Comparison of ENCODE assay signal across 10 mouse cellular contexts in genomic region chr10:19167101-19167500, GRCm38 (mm10).
DNase-seq lines count a peak whose midpoint lies in the region; ATAC-seq lines count a peak whose summit lies in the region.
"Had no signal": no experiment of that assay in that cellular context is flagged by ENCODE, and none has a peak within 500 bp of the region (broad histone marks: within the 10 kb centered on the region; RNA-seq: fewer than 3 reads in every experiment).

No protein-coding gene starts in this region.

- H3K4me2 ChIP-seq in heart, embryonic 16.5 days (ENCODE audit: low read depth, low read length), result peak overlapping the region; percentile 49
- H3K4me2 ChIP-seq in embryonic facial prominence, embryonic 14.5 days (ENCODE audit: low read depth, low read length), result no peak overlapping the region
- H3K4me2 ChIP-seq in hindbrain, embryonic 13.5 days, result peak overlapping the region; percentile 4

- WGBS in heart, embryonic 16.5 days, result 61% methylated on average over 7 of the region's 7 CpGs
- 80% methylated on average over 7 of the region's 7 CpGs for WGBS in embryonic facial prominence, embryonic 14.5 days
- 65% methylated on average over 7 of the region's 7 CpGs for WGBS in hindbrain, embryonic 13.5 days

- H3K27me3 ChIP-seq in heart, embryonic 16.5 days (ENCODE audit: control insufficient read depth, insufficient read depth, low read length), result no peaks in the 10 kb centered on the region
- H3K27me3 ChIP-seq in megakaryocyte, embryonic 14.5 days (replicated peaks), result no peaks in the 10 kb centered on the region
- H3K27me3 ChIP-seq in embryonic facial prominence, embryonic 14.5 days (replicated peaks; ENCODE audit: control insufficient read depth, insufficient read depth, low read length), result no peaks in the 10 kb centered on the region
- H3K27me3 ChIP-seq in hindbrain, embryonic 13.5 days, result no peaks in the 10 kb centered on the region
- H3K27me3 ChIP-seq: limb, embryonic 12.5 days had no signal

- intact Hi-C loops in heart, postnatal 10 days (cut with DNase I), result no loop called here

- peaks cover 26% of the 10 kb centered on the region for H3K4me1 ChIP-seq in heart, embryonic 16.5 days (ENCODE audit: control insufficient read depth, insufficient read depth, low read length)
- H3K4me1 ChIP-seq in megakaryocyte, embryonic 14.5 days, result peaks cover 72% of the 10 kb centered on the region
- peaks cover 11% of the 10 kb centered on the region for H3K4me1 ChIP-seq in embryonic facial prominence, embryonic 14.5 days (ENCODE audit: control insufficient read depth, insufficient read depth, low read length)
- peaks cover 8% of the 10 kb centered on the region; the same call in 1 of the 2 replicates for H3K4me1 ChIP-seq in hindbrain, embryonic 13.5 days (replicated peaks)

- no peak overlapping the region for H3K9ac ChIP-seq in heart, embryonic 16.5 days (ENCODE audit: low read length)
- H3K9ac ChIP-seq in embryonic facial prominence, embryonic 14.5 days (ENCODE audit: low read depth, low read length), result no peak overlapping the region
- H3K9ac ChIP-seq in hindbrain, embryonic 13.5 days, result no peak overlapping the region
- H3K9ac ChIP-seq: limb, embryonic 12.5 days had no signal

- H3K36me3 ChIP-seq in heart, embryonic 16.5 days (ENCODE audit: control insufficient read depth, insufficient read depth), result no peaks in the 10 kb centered on the region
- no peaks in the 10 kb centered on the region for H3K36me3 ChIP-seq in megakaryocyte, embryonic 14.5 days (replicated peaks; ENCODE audit: low read length)
- H3K36me3 ChIP-seq in embryonic facial prominence, embryonic 14.5 days (ENCODE audit: control insufficient read depth, insufficient read depth, low read length), result no peaks in the 10 kb centered on the region
- H3K36me3 ChIP-seq in hindbrain, embryonic 13.5 days, result no peaks in the 10 kb centered on the region
- H3K36me3 ChIP-seq: limb, embryonic 12.5 days had no signal

- no peak for ATAC-seq in heart, embryonic 16.5 days (replicated peaks; ENCODE audit: extremely low read depth, insufficient read depth, low FRiP score)
- no peak for ATAC-seq in megakaryocyte, adult 5-6 weeks (ENCODE audit: poor library complexity, severe bottlenecking)
- ATAC-seq in embryonic facial prominence, embryonic 14.5 days (ENCODE audit: low read depth), result no peak
- 0 out of 2 replicates have a peak, but pooled peaks have one; percentile 32 for ATAC-seq in hindbrain, embryonic 13.5 days (ENCODE audit: low FRiP score)

- 0 out of 2 replicates have a peak overlapping the region, but pooled peaks have one; percentile 9 for H3K4me3 ChIP-seq in heart, embryonic 16.5 days (ENCODE audit: low read length)
- H3K4me3 ChIP-seq in megakaryocyte, embryonic 14.5 days (replicated peaks), result peak overlapping the region; percentile 87
- no peak overlapping the region for H3K4me3 ChIP-seq in embryonic facial prominence, embryonic 14.5 days (ENCODE audit: low read depth, low read length)
- no peak overlapping the region for H3K4me3 ChIP-seq in hindbrain, embryonic 13.5 days
- H3K4me3 ChIP-seq: limb, embryonic 12.5 days had no signal

- H3K9me3 ChIP-seq in heart, embryonic 16.5 days (replicated peaks; ENCODE audit: control insufficient read depth, low read length), result no peaks in the 10 kb centered on the region
- no peaks in the 10 kb centered on the region for H3K9me3 ChIP-seq in megakaryocyte, embryonic 14.5 days
- H3K9me3 ChIP-seq in embryonic facial prominence, embryonic 14.5 days (ENCODE audit: control insufficient read depth, low read length), result no peaks in the 10 kb centered on the region
- no peaks in the 10 kb centered on the region for H3K9me3 ChIP-seq in hindbrain, embryonic 13.5 days
- H3K9me3 ChIP-seq: limb, embryonic 12.5 days had no signal

- DNase-seq in heart, postnatal 10 days, result no peak
- DNase-seq in embryonic facial prominence, embryonic 14.5 days (ENCODE audit: low spot score), result no peak
- DNase-seq in cerebellum, postnatal 36 days, result no peak
- DNase-seq in testis, postnatal 14 days (ENCODE audit: low spot score), result no peak
- DNase-seq: cerebellum, adult 8-10 months had no signal

- no peak overlapping the region for H3K27ac ChIP-seq in heart, embryonic 16.5 days (ENCODE audit: low read length)
- H3K27ac ChIP-seq in embryonic facial prominence, embryonic 14.5 days (replicated peaks; ENCODE audit: low read depth, low read length), result peak overlapping the region; percentile 16; the same call in 1 of the 2 replicates
- H3K27ac ChIP-seq in hindbrain, embryonic 13.5 days, result no peak overlapping the region
- H3K27ac ChIP-seq: limb, embryonic 12.5 days had no signal

Comparison
In these comparisons a context has a peak if more than half of its experiments do, and no peak if none do; other contexts are left out.
1. H3K4me3 ChIP-seq: peak in heart, embryonic 16.5 days (single experiment) and megakaryocyte, embryonic 14.5 days (single experiment); none in embryonic facial prominence, embryonic 14.5 days (single experiment) and hindbrain, embryonic 13.5 days (single experiment).